Mouse (Mus musculus): ENCODE results near the gene Mzt1.

DNA sequence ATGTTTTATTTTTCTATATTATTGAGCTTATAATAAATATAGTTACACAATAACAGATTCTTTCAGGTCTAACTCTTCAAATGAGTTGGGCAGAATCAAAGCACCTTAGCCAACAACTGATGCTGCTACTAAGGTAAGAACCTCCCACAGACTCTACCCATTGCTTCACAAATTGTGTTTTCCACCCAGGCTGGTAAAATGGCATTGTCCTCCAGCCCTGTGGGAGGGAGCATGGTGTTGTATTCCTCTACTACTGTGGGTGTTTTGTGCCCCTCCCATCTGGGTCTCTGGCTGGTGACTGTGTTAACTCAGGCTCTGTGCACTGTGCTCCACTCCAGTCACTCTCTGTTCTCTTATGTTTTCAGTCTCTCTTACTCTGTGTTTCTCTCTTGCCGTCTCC lies 2.4 kb downstream of the Mzt1 start:
- no peak for TF ChIP-seq POLR2A (IDR thresholded peaks at IDR 0.05; ENCODE audit: low read depth, low read length)
- no peak for TF ChIP-seq CTCF (IDR thresholded peaks at IDR 0.05; ENCODE audit: extremely low read depth, insufficient read length, insufficient replicate concordance, low read depth, low read length)

All from small intestine, adult 2 months (tissue).